Mouse (Mus musculus): ENCODE results near the gene Jun.

DNA sequence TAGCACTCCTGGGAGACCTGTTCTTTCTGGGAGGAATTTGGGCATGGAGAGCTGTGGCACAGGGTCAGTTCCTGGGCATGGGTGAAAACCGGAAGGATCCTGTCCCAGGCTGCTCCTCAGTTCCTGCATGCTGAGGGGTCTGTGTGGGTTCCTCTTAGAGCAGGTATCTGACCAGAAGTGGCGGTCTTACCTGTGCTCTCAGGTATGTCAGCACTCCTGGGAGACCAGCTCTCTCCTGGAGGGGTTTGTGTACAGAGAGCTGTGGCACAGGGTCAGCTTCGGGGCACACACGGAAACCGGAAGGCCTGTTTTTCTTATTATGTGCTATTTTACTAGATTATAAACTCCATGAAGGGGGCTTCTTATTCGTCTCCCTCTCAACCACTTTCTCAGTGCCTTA, 7.3 kb downstream of the Jun start:
- TF ChIP-seq CTCF (IDR thresholded peaks at IDR 0.05; ENCODE audit: control insufficient read depth, insufficient read depth, insufficient replicate concordance, low read depth, low read length) (no peak), POLR2A (IDR thresholded peaks at IDR 0.05; ENCODE audit: control insufficient read depth, low read depth, low read length) (no peak)

Data from testis, adult 2 months (tissue).